Mouse (Mus musculus) erythroblast, embryonic 14.5 days (primary cell): ENCODE results near the gene Map4. TPM values are rescaled to one million over a fixed set of nuclear protein-coding genes. Genes with fewer than 3 reads are reported as not detected.
"Not testable (repeated sequence)": the region's sequence is repeated elsewhere in the genome, so short reads cannot be mapped to it uniquely, and the experiment has no call there.

Experiments
- H3K27me3 ChIP-seq: 2 replicates; pipeline ENCODE4 v1.6.1; 2012; ENCODE audit warnings: inconsistent platforms; ENCODE audit not compliant: control insufficient read depth
- H3K36me3 ChIP-seq: 2 replicates; pipeline ENCODE4 v1.6.1; 2012; ENCODE audit warnings: mild to moderate bottlenecking, inconsistent platforms; ENCODE audit not compliant: control insufficient read depth
- H3K4me1 ChIP-seq: 2 replicates; pipeline ENCODE4 v1.6.1; 2012; ENCODE audit warnings: inconsistent platforms; ENCODE audit not compliant: control insufficient read depth
- H3K4me3 ChIP-seq: replicated peaks from 2 replicates; pipeline ENCODE3; 2012; ENCODE audit warnings: moderate library complexity, mild to moderate bottlenecking, inconsistent platforms
- H3K9me3 ChIP-seq: 2 replicates; pipeline ENCODE4 v1.6.1; 2012; ENCODE audit warnings: low read length, inconsistent platforms, mixed read lengths; ENCODE audit not compliant: control insufficient read depth
- GATA1 ChIP-seq: IDR thresholded peaks from 2 replicates; pipeline ENCODE4 v1.6.1; 2012; ENCODE audit warnings: low read length, inconsistent platforms, mixed read lengths
- TAL1 ChIP-seq: IDR thresholded peaks from 3 replicates; pipeline ENCODE4 v1.6.1; 2012; ENCODE audit warnings: low read length, inconsistent platforms, mixed read lengths
- polyA plus RNA-seq: library from polyadenylated mRNA; stranded (reverse); fragments of >175 nt; gene quantifications from 2 replicates; pipeline ENCODE4 v1.2.3, GENCODE M21; 2012

The Map4 gene
- polyA plus RNA-seq, 1 experiment: 0.61 TPM

GRCm38 (mm10) chr9:109969792-109970336, 38.6 kb downstream of the Map4 start:
- no peaks in the 10 kb centered on the region; the same call in 1 of the 2 replicates for H3K4me1 ChIP-seq
- H3K4me3 ChIP-seq: no peak overlapping the region
- no peaks in the 10 kb centered on the region for H3K27me3 ChIP-seq
- no peaks in the 10 kb centered on the region for H3K36me3 ChIP-seq
- H3K9me3 ChIP-seq: no peaks in the 10 kb centered on the region
- TF ChIP-seq GATA1 (no peak), TAL1 (no peak)

- not testable (repeated sequence) for H3K4me3 ChIP-seq, H3K27me3 ChIP-seq, H3K4me1 ChIP-seq, H3K9me3 ChIP-seq, H3K36me3 ChIP-seq
Measured at GRCm38 (mm10) chr9:109971711-109972110, 40.5 kb downstream of the Map4 start.

GRCm38 (mm10) chr9:109980223-109980622, 49.0 kb downstream of the Map4 start:
- not testable (repeated sequence) for H3K27me3 ChIP-seq, H3K9me3 ChIP-seq, H3K4me1 ChIP-seq, H3K36me3 ChIP-seq, H3K4me3 ChIP-seq

GRCm38 (mm10) chr9:109985416-109985815, 54.2 kb downstream of the Map4 start:
- Histone ChIP-seq H3K4me1 (no peaks in the 10 kb centered on the region), H3K9me3 (no peaks in the 10 kb centered on the region), H3K36me3 (no peaks in the 10 kb centered on the region), H3K4me3 (no peak overlapping the region), H3K27me3 (no peaks in the 10 kb centered on the region)
- no peak for TF ChIP-seq GATA1
- no peak for TF ChIP-seq TAL1

GRCm38 (mm10) chr9:109989084-109989483, 57.8 kb downstream of the Map4 start:
- Histone ChIP-seq H3K4me1 (no peaks in the 10 kb centered on the region), H3K27me3 (no peaks in the 10 kb centered on the region), H3K36me3 (no peaks in the 10 kb centered on the region), H3K9me3 (no peaks in the 10 kb centered on the region), H3K4me3 (no peak overlapping the region)
- TF ChIP-seq GATA1 (no peak), TAL1 (no peak)

- Histone ChIP-seq H3K36me3 (no peaks in the 10 kb centered on the region), H3K9me3 (no peaks in the 10 kb centered on the region), H3K27me3 (no peaks in the 10 kb centered on the region), H3K4me1 (no peaks in the 10 kb centered on the region), H3K4me3 (no peak overlapping the region)
- no peak for TF ChIP-seq GATA1
- no peak for TF ChIP-seq TAL1
Measured at GRCm38 (mm10) chr9:109997441-109997840, 66.2 kb downstream of the Map4 start.

- Histone ChIP-seq H3K36me3 (no peaks in the 10 kb centered on the region), H3K4me1 (no peaks in the 10 kb centered on the region), H3K9me3 (no peaks in the 10 kb centered on the region), H3K27me3 (no peaks in the 10 kb centered on the region), H3K4me3 (no peak overlapping the region)
- TF ChIP-seq TAL1 (no peak), GATA1 (no peak)
Measured at GRCm38 (mm10) chr9:110001946-110002345, 70.7 kb downstream of the Map4 start.

- Histone ChIP-seq H3K9me3 (no peaks in the 10 kb centered on the region), H3K4me3 (no peak overlapping the region), H3K36me3 (no peaks in the 10 kb centered on the region), H3K4me1 (no peaks in the 10 kb centered on the region), H3K27me3 (no peaks in the 10 kb centered on the region)
- TF ChIP-seq TAL1 (no peak), GATA1 (no peak)
Measured at GRCm38 (mm10) chr9:110002413-110002812, 71.2 kb downstream of the Map4 start.

- Histone ChIP-seq H3K9me3 (no peaks in the 10 kb centered on the region), H3K27me3 (no peaks in the 10 kb centered on the region), H3K36me3 (no peaks in the 10 kb centered on the region), H3K4me1 (no peaks in the 10 kb centered on the region), H3K4me3 (no peak overlapping the region)
- no peak for TF ChIP-seq TAL1
- no peak for TF ChIP-seq GATA1
Measured at GRCm38 (mm10) chr9:110019224-110019623, 88.0 kb downstream of the Map4 start.

- Histone ChIP-seq H3K4me1 (no peaks in the 10 kb centered on the region), H3K9me3 (no peaks in the 10 kb centered on the region), H3K27me3 (no peaks in the 10 kb centered on the region), H3K4me3 (no peak overlapping the region), H3K36me3 (no peaks in the 10 kb centered on the region)
- TF ChIP-seq GATA1 (no peak), TAL1 (no peak)
Measured at GRCm38 (mm10) chr9:110020405-110020804, 89.1 kb downstream of the Map4 start.

- Histone ChIP-seq H3K4me1 (no peaks in the 10 kb centered on the region), H3K4me3 (no peak overlapping the region), H3K9me3 (no peaks in the 10 kb centered on the region), H3K27me3 (no peaks in the 10 kb centered on the region), H3K36me3 (no peaks in the 10 kb centered on the region)
- TF ChIP-seq TAL1 (no peak), GATA1 (no peak)
Measured at GRCm38 (mm10) chr9:110021463-110021862, 90.2 kb downstream of the Map4 start.
